Mouse (Mus musculus) ZHBTc4 (cell line): ENCODE results near the gene Cadm1.

Source experiments
- DNase-seq: peaks from one replicate; pipeline ENCODE4 v3.0.0-alpha.2; 2011; ENCODE audit warnings: low read depth, low spot score

The Cadm1 gene

DNA sequence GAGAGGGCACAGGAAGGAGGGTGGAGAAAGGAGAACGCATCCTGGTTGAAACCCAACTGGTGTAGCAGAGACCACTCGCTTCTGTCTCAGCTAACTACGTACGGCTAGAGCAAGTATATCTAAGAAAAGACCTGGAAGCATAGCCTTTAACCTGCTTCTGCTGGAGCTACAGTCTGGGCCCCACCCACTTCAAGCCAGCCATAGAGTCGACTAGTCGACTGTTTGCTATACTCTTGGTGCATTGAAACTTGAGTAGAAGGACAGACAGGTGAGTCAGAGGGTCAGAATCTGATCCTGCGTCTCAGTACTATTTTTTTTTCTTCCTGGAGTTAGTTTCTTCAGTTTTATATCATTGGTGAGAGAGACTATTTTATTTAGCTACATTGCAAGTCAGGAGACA, 78.5 kb downstream of the Cadm1 start:
- no peak for DNase-seq

DNA sequence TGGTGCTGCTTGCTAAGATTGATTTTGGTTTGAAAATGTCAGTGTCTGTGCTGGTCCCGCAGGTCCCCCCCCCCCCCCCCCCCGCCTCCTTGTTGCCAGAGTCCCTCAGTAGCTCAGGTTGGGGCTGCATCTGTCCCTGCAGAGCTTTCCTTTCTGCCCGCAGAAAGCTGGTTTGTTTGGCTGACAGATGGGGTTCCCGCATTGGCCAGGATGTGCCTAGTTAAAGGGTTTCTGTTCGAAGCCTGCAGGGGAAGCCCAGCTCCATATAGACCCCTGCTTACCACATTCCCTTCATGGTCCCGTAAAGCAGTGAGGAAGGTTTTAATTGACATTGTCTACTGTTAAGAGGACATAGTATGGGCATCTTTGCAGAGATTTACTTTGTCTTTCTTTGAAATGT, 78.9 kb downstream of the Cadm1 start:
- no peak for DNase-seq

DNA sequence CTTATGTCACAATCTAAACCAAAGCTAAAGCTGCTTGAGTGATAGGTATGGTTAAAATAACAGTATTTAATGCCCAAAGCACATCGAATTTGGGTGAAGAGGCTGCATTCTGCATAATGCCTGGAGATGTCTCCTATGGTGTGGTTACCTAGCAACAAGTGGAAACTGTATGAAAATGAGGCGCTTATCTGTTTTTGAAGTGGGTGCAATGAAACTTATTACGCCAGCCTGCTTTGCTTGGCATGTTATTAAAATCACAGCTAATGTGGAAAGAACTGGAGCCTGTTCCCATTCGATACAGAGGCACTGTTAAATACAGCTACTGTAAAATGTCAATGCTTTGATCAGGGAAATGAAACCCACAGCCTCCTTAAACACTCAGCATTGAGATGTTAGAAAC, 79.5 kb downstream of the Cadm1 start:
- DNase-seq = no peak

DNA sequence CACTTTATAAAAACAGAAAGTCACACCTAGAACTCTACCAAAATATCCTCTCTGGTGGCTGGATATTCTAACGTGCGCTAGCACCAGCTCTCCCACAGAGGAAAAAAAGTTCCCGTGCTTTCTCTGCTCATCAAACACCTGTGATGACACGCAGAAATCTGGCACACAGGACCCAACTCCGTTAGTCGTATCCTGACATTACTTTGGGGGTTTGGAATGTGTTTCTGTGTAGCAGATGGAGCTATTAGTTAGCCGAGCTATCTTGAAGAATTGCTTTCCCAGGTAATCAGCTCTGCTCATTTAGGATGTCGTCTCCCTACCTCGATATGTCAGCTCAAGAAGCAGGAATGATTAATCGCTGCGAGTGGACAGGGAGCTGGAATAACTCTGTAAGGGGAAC, 80.3 kb downstream of the Cadm1 start:
- DNase-seq = no peak

DNA sequence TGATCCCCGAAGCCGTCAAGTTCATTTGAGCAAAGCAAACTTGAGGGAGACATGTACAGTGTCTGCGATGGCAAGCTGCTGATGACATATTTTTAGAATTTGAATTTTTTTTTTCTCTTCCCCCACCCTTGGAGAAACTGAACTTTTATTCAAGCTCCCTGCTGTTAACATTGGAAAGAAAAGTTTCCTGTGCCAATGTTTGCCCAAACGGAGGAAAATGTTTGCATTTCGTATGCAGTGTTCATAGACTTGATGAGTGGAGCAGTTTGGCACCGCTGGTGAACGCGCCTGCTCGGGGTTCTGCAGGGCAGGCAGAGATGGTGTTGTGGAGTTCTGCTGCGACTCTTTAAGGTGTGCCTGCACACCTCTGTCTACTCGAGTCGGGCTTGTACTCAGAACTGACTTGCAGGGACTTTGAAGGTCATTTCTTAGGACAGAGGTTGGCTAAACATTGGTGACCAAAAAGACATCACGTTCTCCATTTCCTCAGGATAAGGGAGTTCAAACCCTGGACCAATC, 83.0 kb downstream of the Cadm1 start:
- DNase-seq = no peak

DNA sequence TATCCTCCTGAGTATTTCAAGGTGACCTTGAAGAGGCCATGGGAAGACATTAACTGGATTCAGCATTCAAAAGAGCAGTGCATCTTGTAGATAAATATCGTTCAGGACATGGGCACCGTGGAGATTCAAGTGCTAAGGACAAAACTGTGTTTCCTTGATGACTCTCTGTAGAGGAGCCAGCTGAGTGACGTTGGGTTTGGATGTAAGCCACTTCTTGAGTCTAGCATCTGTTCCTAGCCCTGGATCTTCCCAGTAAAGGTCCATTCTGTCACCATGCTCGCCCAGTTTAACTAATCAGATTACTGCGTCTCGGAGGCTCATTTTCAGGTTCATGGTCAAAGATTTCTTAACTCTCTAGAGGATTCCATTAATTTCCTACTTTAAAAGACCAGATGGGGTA, 85.1 kb downstream of the Cadm1 start:
- no peak for DNase-seq

DNA sequence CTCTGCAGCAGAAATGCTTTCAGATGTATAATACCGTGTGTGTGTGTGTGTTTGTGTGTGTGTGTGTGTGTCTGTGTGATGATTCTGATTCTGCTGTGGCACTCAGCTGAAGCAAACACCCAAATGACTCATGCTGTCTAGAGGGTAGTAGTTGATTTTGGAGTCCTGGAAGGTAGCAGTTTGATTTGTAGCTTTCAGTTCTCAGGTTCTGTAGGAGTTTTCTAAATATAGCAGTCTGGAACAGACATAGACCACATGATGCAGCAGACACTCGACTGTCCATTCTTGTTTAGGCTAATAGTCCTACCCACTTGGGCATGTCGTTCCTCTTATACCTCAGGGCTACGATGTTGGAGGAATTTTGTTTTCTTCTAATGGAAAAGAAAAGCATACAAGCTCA, 86.4 kb downstream of the Cadm1 start:
- DNase-seq = no peak

DNA sequence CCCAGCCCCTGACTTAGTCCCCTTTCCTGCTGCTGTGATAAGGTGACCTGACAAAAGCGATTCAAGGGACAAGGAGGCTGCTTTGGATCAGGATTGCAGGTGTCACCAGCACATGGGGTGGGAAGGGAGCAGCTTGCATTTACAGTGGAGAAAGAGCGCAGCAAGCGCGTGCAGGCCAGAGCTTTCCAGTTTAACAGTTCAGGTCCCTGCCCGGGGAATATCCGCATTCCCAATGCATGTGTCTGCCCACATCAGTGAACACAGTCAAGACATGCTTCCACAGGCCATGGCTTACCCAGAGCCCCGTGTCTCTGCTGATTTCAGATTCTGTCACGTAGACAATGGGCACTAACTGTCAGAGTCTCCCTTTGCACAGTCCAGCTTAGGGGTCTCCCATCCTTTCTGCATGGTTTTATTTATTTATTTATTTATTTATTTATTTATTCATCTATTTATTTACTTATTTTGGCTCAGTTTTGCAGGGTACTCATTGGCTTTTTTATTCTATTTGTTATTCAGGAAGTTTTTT, 89.6 kb downstream of the Cadm1 start:
- DNase-seq = no peak

DNA sequence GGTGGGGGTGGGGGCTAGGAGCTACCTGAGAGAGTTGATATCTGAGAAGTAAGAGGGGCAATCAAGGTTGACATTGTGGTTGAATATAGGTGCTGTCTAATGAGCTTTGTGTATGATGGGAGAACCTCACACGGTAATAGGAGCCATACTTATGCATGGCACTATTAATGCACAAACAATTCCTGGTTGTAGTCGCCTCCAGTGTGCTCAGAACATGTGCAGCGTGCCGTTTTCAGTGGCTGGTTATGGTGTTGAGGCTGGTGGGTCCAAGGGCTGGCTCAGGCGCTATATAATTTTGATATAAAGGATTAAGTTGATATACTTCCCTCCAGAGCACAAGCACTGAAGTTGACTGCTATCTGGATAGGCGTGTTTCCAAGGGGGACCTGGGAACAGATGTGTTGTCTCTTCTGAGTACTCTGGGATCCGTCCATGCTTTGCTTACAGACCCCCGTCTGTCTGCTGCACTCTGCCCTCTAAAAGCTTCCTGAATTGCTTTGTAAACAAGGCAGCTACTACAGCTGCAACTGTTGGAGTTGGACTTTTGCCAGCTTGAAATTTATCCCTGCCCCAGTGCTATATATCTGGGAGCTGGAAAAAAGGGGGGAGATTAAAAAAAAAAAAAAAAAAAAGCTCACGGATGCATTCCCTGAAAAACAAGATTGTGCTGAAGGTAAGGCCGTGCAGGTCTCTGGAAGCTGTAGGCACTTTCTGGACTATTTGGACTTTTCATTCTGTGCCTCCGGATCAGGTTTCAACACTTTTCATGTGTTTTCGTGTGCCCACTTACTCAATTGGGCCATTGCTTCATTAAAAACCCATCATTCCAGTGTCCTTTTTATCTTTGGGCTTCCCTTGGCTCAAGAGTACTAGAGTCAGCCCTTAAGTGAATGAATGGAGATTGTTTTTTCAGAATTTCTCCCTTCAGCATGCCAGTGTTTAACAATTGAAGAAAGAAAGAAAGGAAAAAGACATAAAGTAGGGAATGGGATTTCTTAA, 93.8 kb downstream of the Cadm1 start:
- no peak for DNase-seq

DNA sequence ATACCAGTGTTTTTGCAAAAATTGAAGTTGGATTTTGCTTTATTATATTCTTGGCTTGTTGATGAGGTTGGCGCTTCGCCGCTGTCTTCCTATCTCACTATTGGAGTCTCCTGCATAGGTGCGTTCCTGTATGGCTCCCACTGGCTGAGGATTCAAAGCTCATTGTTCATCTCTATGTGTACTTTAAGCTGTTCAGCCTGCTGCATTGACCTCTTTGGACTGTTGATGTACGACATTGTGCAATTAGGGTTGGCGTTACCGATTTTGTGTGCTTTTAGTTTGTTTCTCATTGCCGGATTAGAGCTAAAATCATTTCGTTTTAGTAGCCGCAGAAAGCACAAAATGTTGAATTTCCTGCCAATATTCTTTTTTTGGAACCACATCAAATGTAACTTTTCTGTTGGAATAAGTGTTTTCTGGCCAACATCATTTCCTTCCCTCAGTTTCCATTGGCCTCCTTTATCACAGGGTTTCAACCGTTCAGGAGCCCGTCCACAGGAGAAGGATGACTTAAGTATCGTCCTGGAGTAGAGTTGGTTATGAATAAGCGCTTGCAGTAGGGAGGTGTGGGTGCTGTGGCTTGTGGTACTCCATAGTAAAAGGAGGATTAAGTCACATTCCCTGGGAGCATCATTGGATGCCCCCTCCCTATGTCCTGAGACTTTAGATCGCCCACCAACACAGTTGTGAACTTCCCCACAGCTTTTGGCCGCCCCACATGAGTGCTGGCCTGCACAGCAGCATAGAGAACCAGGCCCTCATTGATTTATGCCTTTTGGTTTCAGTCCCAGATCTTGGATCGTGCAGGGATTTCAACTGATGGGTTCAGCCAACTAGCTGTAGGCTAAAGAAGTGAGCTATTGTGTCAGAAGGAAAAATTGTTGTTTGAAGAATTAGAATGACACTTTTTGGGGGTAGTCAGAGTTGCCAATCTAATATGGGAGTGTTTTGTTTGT, 94.9 kb downstream of the Cadm1 start:
- no peak for DNase-seq

DNA sequence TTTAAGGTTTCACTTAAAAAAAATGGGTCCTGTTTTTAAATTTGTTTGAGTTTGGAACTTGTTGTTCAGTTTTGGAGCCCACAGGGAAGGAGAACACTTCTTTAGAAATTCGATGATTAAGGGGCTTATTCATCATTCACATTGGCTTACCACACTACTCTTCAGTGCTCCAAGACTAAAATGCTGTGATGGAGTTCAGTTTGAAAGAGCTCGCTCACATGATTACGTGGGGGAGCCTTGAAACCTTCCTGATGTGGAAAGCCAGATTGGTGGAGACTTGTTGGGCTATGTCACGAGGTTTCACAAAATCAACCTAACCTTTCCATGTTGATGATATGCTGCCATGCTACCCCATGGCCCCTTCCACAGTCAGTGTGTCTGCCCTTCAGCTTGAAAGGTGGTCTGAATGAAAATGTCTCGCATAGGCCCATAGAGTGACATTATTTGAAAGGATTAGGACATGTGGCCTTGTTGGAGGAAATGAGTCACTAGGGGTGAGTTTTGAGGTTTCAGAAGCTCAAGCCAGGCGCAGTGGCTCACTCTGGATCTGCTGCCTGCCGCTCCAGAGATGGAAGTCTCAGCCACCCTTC, 95.7 kb downstream of the Cadm1 start:
- DNase-seq = peak; percentile 21

DNA sequence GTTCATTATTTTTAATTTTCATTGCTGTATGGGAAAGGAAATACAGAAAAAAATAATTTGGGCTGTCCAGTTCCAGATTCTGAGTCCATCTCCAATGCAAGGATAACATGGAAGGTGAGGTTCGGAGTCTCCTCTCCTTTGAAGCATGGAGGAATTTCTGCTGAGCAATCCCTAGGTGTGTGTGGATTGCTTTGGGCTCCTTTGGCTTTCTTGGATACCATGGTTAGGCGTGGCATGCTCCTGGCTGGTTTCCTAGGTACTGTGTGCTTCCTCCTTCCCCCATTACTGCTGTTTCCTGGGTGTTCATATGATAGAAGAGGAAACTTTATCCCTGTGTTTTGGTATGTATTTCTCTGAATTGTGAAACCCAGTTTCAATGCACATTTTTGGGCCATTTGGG, 98.0 kb downstream of the Cadm1 start:
- DNase-seq = no peak

DNA sequence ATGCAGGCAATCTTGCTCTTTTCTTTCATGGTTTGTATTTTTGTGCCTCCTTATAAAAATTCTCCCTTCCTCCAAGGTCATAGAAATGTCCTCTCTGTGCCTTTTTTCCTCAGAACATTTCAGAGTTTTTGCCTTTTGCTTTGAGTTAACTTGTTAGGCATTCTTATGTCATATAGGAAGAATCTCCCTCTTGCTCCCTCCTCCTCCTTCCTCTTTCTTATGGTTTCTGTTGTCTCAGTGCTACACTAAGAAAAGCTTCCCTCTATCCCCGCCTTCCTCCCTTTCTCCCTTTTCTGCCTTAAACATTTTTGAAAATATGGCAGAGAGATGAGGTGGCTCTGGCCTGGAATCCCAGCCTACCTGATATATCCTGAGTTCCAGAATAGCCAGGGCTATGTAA, 98.6 kb downstream of the Cadm1 start:
- no peak for DNase-seq

DNA sequence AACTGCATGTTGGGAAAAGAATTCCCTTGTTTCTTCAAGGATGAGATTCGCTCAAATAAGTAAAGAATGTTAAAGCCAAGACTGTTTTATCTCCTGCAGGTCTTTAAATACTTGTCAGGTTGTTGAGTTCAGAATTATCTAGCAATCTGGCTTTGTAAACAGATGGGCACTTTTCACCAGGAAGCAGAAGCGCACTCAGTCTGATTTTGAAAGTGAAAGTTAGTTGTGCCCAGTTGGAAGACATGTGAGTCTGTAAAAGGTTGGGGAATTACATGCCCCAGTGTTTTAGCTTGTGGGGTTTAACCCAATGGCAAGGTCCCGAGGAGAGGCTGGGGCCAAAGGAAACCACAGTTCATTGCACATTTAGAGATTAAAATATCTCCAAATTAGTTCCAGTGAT, 104.7 kb downstream of the Cadm1 start:
- DNase-seq = no peak

DNA sequence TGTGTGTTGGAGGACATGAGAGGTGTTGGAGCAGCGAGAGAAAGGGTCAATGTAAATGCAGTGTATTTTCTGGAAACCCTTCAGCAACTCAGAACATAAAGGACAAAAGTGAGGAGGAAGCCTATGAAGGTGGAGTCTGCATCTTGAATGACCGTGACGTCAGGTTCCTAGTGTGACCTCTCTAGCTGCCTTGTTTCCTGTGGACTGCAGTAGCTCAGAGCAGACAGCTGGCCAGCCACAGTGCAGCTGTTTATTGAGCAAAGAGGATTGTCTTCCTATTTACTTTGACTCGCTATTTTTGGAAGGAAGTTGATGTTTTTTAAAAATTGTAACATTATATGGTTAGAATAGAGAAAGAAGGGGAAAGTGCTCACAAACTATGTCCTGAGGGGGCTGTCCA, 112.7 kb downstream of the Cadm1 start:
- DNase-seq = no peak

DNA sequence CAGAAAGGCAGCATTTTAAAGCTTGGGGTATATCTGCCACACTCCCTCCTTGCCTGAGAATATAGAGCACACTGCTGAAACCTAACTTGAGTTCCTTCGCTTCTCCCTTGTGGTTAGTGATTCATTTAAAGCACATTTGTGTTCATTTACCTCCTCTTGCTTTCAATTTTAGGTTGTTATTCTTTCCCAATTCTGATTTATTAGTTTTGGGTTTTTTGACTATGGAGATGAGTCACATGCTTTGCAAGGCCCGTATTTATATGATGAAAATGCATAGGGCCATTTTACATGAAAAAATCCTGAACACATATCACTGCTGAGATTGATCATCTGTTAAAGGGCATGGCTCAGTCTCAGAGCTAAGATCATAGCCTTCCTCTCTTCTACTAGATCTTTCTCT, 115.1 kb downstream of the Cadm1 start:
- DNase-seq = no peak

DNA sequence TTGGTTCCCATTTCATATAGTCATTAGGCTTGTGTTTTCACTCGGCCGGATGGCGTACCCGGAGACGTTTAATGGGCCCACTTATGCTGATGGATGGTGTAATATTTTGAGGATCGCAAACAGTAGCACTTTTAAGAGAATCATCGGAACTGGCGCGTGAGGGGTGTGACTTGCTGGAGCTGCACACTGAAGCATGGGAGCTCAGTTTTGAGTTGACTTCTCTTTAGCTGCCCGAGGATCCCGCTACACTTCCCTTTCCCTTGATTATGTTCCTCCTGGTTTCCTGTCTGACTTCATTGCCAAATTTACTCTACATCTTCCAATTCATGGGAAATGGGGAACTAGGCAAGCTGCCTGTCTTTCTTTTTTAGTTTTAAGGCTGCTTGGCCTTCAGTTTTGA, 121.5 kb downstream of the Cadm1 start:
- no peak for DNase-seq

DNA sequence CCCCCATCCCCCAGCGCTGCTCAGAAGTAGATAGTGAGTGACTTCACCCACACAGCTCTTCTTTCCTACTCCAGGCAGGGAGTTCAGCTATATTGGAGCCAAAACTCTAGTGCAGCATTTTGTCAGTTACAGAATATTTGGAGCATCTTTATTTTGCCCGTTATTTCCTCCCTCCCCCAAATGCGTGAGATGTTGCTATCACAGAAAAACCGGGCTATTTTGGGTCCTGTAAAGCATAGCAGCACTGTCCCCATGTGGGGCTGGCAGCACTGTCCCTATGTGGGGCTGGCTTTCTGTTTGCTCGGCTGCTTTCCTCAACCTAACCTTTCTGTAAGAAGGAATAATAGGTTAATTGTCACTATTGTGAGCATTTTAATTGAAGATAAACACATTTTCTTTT, 122.2 kb downstream of the Cadm1 start:
- DNase-seq = no peak

DNA sequence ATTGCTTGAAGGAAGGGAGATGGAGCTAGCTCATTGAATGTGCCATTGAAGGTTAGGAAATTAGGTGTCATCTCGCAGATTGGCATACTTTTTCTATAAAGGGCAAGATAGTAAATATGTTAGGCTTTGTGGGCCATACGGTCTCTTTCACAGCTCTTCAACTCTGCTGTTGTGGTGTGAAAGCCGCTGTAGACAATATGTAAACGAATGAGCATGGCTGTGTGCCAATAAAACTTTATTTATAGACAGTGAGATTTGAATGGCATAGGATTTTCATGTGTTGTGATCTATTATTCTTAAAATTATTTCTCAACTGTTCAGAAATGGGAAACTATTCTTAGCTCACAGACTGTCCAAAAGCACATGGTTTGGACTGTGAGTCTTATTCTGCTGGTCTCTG, 123.0 kb downstream of the Cadm1 start:
- DNase-seq = no peak

DNA sequence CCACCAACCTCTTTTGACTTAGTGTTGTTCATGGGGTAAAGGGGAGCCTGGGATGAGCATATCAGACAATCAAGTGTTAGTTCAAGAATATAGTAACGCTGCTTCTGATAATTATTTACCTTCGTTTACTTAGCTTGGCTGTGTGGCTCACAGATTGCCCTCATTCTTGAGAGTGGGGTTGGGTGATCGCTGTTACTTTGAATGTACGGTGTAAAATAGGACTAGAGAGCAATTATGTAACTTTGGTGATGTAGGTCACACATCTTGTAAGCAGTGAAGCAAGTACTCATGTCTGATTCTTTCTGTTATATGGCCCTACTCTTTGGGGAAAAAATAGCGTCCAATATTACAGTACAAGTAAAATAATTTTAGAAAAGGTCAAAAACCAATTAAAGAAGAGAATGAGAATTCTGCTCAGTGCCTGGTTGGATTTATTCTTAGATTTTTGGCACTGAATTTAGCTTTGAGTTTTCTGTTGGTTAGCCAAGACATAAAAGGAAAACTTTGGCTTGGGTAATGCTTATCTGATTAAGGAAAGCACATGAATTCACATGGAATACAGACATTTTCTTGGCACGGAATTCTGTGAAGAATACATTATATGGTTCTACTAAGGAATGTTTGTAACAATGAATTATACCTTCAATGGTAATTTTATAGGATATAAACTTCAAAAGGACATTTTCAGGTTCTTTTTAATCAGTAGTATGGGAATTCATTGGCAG, 129.6 kb downstream of the Cadm1 start:
- DNase-seq = no peak

DNA sequence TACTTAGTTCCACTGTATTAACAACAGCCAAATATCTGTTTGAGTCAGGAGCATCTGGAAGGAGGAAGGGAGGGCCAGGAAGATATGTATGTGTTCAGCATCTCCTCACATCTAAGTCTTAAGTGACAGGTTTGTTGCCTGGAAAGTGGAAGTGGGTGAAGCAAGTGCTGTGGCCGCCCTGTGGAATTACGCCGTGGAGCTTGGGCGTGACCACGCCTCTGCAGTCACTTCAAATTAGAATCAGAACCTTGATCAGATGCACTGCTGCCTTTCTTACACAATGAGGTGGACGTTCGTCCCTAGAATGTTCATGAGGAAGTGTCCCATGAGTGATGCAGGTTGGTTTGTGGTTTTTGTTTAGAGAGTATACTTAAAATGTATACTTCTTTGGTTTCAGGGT, 131.6 kb downstream of the Cadm1 start:
- no peak for DNase-seq
